In the genomic region with DNA sequence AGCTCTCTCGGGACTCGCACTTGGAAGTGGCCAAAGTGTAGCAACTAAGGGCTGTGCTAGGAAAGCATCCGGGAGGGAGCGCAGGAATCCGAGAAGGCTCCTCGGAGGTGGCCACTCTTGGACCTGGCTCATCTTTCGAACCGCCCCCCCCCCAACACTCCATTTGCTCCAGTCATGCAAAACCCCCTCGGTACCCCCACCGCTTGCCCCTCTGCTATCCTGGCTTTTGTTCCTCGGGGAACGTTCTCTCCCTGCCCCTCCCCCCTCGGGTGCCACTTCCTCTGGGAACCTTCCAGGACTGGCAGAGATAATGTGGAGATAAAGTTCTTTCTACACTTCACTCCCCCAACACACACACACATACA, we compare ENCODE assay signal across 8 mouse cellular contexts. TPM values are rescaled to one million over a fixed set of nuclear protein-coding genes. Genes with fewer than 3 reads are reported as not detected.
A peak's percentile ranks its signal among the peaks of the same experiment; 100 is the strongest.
DNase-seq lines count a peak whose midpoint lies in the region; ATAC-seq and TF ChIP-seq lines count a peak whose summit lies in the region.

No protein-coding gene starts in this region.

- intact Hi-C loops in heart, postnatal 25 days (cut with DNase I), result loop anchor here (5.0 kb wide), 1 partner anchor 88 kb away; no protein-coding TSS in a partner anchor
- intact Hi-C loops in left cerebral cortex, postnatal 25 days (cut with DNase I), result no loop called here

- no peaks in the 10 kb centered on the region for H3K9me3 ChIP-seq in heart, embryonic 15.5 days (replicated peaks)
- H3K9me3 ChIP-seq in ES-Bruce4 (replicated peaks; ENCODE audit: control insufficient read depth, insufficient read depth, low read length, poor library complexity, severe bottlenecking), result no peaks in the 10 kb centered on the region
- H3K9me3 ChIP-seq in hindbrain, embryonic 10.5 days, result no peaks in the 10 kb centered on the region
- no peaks in the 10 kb centered on the region for H3K9me3 ChIP-seq in liver, embryonic 15.5 days (replicated peaks)

- peaks cover 37% of the 10 kb centered on the region for H3K4me1 ChIP-seq in heart, embryonic 15.5 days (replicated peaks)
- H3K4me1 ChIP-seq in ES-Bruce4 (ENCODE audit: control insufficient read depth, insufficient read depth, low read length), result no peaks in the 10 kb centered on the region
- H3K4me1 ChIP-seq in hindbrain, embryonic 10.5 days (replicated peaks), result peaks cover 65% of the 10 kb centered on the region
- peaks cover 7% of the 10 kb centered on the region for H3K4me1 ChIP-seq in liver, embryonic 15.5 days (replicated peaks)

- TF ChIP-seq POLR2A in ES-Bruce4 (IDR thresholded peaks at IDR 0.05; ENCODE audit: insufficient read depth, low read length), result no peak

- WGBS in heart, embryonic 15.5 days, result 5% methylated on average over 13 of the region's 13 CpGs
- under 1% methylated on average over 13 of the region's 13 CpGs for WGBS in hindbrain, embryonic 10.5 days
- 6% methylated on average over 12 of the region's 13 CpGs for WGBS in liver, embryonic 15.5 days (ENCODE audit: insufficient replicate concordance)

- peak overlapping the region; percentile 76 for H3K9ac ChIP-seq in heart, embryonic 15.5 days
- peak overlapping the region; percentile 84 for H3K9ac ChIP-seq in ES-Bruce4 (ENCODE audit: low read depth, poor library complexity, severe bottlenecking)
- no peak overlapping the region for H3K9ac ChIP-seq in liver, embryonic 15.5 days

- peak overlapping the region; percentile 86 for H3K4me2 ChIP-seq in heart, embryonic 15.5 days
- peak overlapping the region; percentile 63 for H3K4me2 ChIP-seq in liver, embryonic 15.5 days

- DNase-seq in heart, postnatal 25 days (ENCODE audit: low spot score), result no peak
- DNase-seq in hindbrain, embryonic 10.5 days (ENCODE audit: low spot score), result no peak
- no peak for DNase-seq in embryo, embryonic 11 days
- DNase-seq in left cerebral cortex, postnatal 25 days (ENCODE audit: low spot score in 2 of 2), result no peak
- DNase-seq in thymus, adult 18-20 months, result no peak

- TF ChIP-seq CTCF in ES-Bruce4 (IDR thresholded peaks at IDR 0.05; ENCODE audit: low read depth, low read length), result no peak

- H3K27me3 ChIP-seq in heart, embryonic 15.5 days, result peaks cover 53% of the 10 kb centered on the region
- H3K27me3 ChIP-seq in ES-Bruce4 (ENCODE audit: control insufficient read depth, insufficient read depth, low read length, poor library complexity, severe bottlenecking), result peaks cover 10% of the 10 kb centered on the region
- peaks cover 98% of the 10 kb centered on the region for H3K27me3 ChIP-seq in hindbrain, embryonic 10.5 days (ENCODE audit: insufficient read depth, poor library complexity, severe bottlenecking)
- peaks cover 81% of the 10 kb centered on the region for H3K27me3 ChIP-seq in liver, embryonic 15.5 days

- no peaks in the 10 kb centered on the region for H3K36me3 ChIP-seq in heart, embryonic 15.5 days
- no peaks in the 10 kb centered on the region for H3K36me3 ChIP-seq in ES-Bruce4 (ENCODE audit: control insufficient read depth, insufficient read depth, low read length, poor library complexity, severe bottlenecking)
- no peaks in the 10 kb centered on the region for H3K36me3 ChIP-seq in hindbrain, embryonic 10.5 days
- no peaks in the 10 kb centered on the region for H3K36me3 ChIP-seq in liver, embryonic 15.5 days (replicated peaks)

- TF ChIP-seq EP300 in ES-Bruce4 (IDR thresholded peaks at IDR 0.05; ENCODE audit: insufficient read depth, low read depth, low read length), result no peak

- H3K27ac ChIP-seq in heart, embryonic 15.5 days, result peak overlapping the region; percentile 94
- H3K27ac ChIP-seq in ES-Bruce4 (ENCODE audit: insufficient read depth, low read length), result no peak overlapping the region
- peak overlapping the region; percentile 84 for H3K27ac ChIP-seq in hindbrain, embryonic 10.5 days
- no peak overlapping the region for H3K27ac ChIP-seq in liver, embryonic 15.5 days (replicated peaks)

- H3K4me3 ChIP-seq in heart, embryonic 15.5 days, result peak overlapping the region; percentile 76
- peak overlapping the region; percentile 81 for H3K4me3 ChIP-seq in ES-Bruce4 (ENCODE audit: low read depth, low read length)
- peak overlapping the region; percentile 63 for H3K4me3 ChIP-seq in hindbrain, embryonic 10.5 days
- peak overlapping the region; percentile 50 for H3K4me3 ChIP-seq in liver, embryonic 15.5 days (replicated peaks)

- ATAC-seq in heart, embryonic 15.5 days (replicated peaks; ENCODE audit: insufficient number of reproducible peaks, insufficient read depth, low FRiP score, low read depth), result no peak
- ATAC-seq in liver, embryonic 15.5 days (ENCODE audit: insufficient read depth), result no peak

RNA-seq across cellular contexts. Expression of a gene that starts 0.7 kb away (rescaled TPM):
- polyA plus RNA-seq in heart, embryonic 15.5 days (2015; fragmentation: Nextera tagmentation; extraction: Ambion mirVana), result 31.3 and 35.1 TPM in 2 replicates
- 1 to 10 TPM in 1 of 2 experiments, under 1 TPM in 1; 0.83 to 1.6 TPM for total RNA-seq in heart, postnatal 25 days (2021)
- polyA plus RNA-seq in ES-Bruce4 (2011; ENCODE audit: insufficient read depth, insufficient read length, low read depth, missing spikeins), result 15.4 and 17.4 TPM in 2 replicates
- 12.9 and 14.8 TPM in 2 replicates for polyA plus RNA-seq in hindbrain, embryonic 10.5 days (2016; fragmentation: Nextera tagmentation; extraction: Ambion mirVana)
- 1.6 and 2.2 TPM in 2 replicates for polyA plus RNA-seq in liver, embryonic 15.5 days (2015; fragmentation: Nextera tagmentation; extraction: Ambion mirVana)
- total RNA-seq in left cerebral cortex, postnatal 25 days (2021), result 10 to 100 TPM; 10.8 to 12.2 TPM

RNA-seq across cellular contexts. Expression of a gene that starts 36.7 kb away (rescaled TPM):
- 0.74 TPM in 1 of 2 replicates, not detected in the other for polyA plus RNA-seq in heart, embryonic 15.5 days (2015; fragmentation: Nextera tagmentation; extraction: Ambion mirVana)
- not detected for total RNA-seq in heart, postnatal 25 days (2021)
- 0.54 and 0.56 TPM in 2 replicates for polyA plus RNA-seq in ES-Bruce4 (2011; ENCODE audit: insufficient read depth, insufficient read length, low read depth, missing spikeins)
- polyA plus RNA-seq in hindbrain, embryonic 10.5 days (2016; fragmentation: Nextera tagmentation; extraction: Ambion mirVana), result 0.47 and 0.49 TPM in 2 replicates
- polyA plus RNA-seq in liver, embryonic 15.5 days (2015; fragmentation: Nextera tagmentation; extraction: Ambion mirVana), result 0.03 TPM in 1 of 2 replicates, not detected in the other
- total RNA-seq in left cerebral cortex, postnatal 25 days (2021), result under 1 TPM; 0.41 to 0.73 TPM

RNA-seq across cellular contexts. Expression of a gene that starts 59.1 kb away (rescaled TPM):
- polyA plus RNA-seq in heart, embryonic 15.5 days (2015; fragmentation: Nextera tagmentation; extraction: Ambion mirVana), result 84.8 and 96.2 TPM in 2 replicates
- total RNA-seq in heart, postnatal 25 days (2021), result 10 to 100 TPM; 24.4 to 25.3 TPM
- 117 and 123 TPM in 2 replicates for polyA plus RNA-seq in ES-Bruce4 (2011; ENCODE audit: insufficient read depth, insufficient read length, low read depth, missing spikeins)
- polyA plus RNA-seq in hindbrain, embryonic 10.5 days (2016; fragmentation: Nextera tagmentation; extraction: Ambion mirVana), result 158 and 162 TPM in 2 replicates
- 64.0 and 64.7 TPM in 2 replicates for polyA plus RNA-seq in liver, embryonic 15.5 days (2015; fragmentation: Nextera tagmentation; extraction: Ambion mirVana)
- 10 to 100 TPM; 54.5 to 54.8 TPM for total RNA-seq in left cerebral cortex, postnatal 25 days (2021)

Comparison
In these comparisons a context has a peak if more than half of its experiments do, and no peak if none do; other contexts are left out.
1. H3K27ac ChIP-seq: peak in heart, embryonic 15.5 days (single experiment) and hindbrain, embryonic 10.5 days (single experiment); none in ES-Bruce4 (single experiment) and liver, embryonic 15.5 days (single experiment).
2. Peak in every context shown above with its lines, with median percentiles within 50 percentile points of each other: H3K4me3 ChIP-seq.